9 mouse cellular contexts compared by ENCODE assay signal in the genomic region with DNA sequence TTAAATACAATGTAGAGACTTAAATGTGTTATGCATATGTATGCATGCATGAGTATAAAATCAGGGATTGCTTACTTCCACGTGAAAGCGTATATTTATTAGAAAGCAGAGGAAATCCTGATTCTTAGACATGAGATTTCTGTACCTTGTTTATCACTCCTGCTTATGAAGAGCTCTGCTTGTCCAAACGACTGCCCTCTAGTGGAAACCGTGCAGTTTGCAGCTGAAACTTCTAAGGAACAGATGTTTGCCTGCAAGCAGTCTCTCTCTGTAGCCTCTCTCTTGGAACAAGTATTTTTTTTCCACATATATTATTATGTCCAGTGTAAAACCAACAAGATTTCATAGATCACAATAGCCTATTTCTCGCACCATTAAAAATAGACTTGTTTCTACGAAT.
DNase-seq lines count a peak whose midpoint lies in the region; ATAC-seq and TF ChIP-seq lines count a peak whose summit lies in the region.
"Had no signal": no experiment of that assay in that cellular context is flagged by ENCODE, and none has a peak within 500 bp of the region (broad histone marks: within the 10 kb centered on the region; RNA-seq: fewer than 3 reads in every experiment).

No protein-coding gene starts in this region.

- H3K27ac ChIP-seq in liver, embryonic 12.5 days: no peak overlapping the region
- no peak overlapping the region for H3K27ac ChIP-seq in forebrain, embryonic 14.5 days (ENCODE audit: low read depth, low read length)
- H3K27ac ChIP-seq in limb, embryonic 14.5 days (replicated peaks; ENCODE audit: low read depth, low read length): no peak overlapping the region
- H3K27ac ChIP-seq: neural tube, embryonic 13.5 days had no signal

- H3K9ac ChIP-seq in liver, embryonic 12.5 days: no peak overlapping the region
- H3K9ac ChIP-seq in forebrain, embryonic 14.5 days (ENCODE audit: low read length): no peak overlapping the region
- H3K9ac ChIP-seq in limb, embryonic 14.5 days (ENCODE audit: low read depth, low read length, severe bottlenecking): no peak overlapping the region
- H3K9ac ChIP-seq: neural tube, embryonic 13.5 days had no signal

- H3K9me3 ChIP-seq in liver, embryonic 12.5 days (replicated peaks): no peaks in the 10 kb centered on the region
- H3K9me3 ChIP-seq in forebrain, embryonic 14.5 days (replicated peaks; ENCODE audit: control insufficient read depth, low read length): no peaks in the 10 kb centered on the region
- H3K9me3 ChIP-seq in limb, embryonic 14.5 days (ENCODE audit: control insufficient read depth, low read length): no peaks in the 10 kb centered on the region
- H3K9me3 ChIP-seq: neural tube, embryonic 13.5 days had no signal

- 18% methylated on average over 6 of the region's 6 CpGs for WGBS in liver, embryonic 12.5 days (ENCODE audit: insufficient replicate concordance)
- 23% methylated on average over 6 of the region's 6 CpGs for WGBS in forebrain, embryonic 14.5 days
- WGBS in limb, embryonic 14.5 days: 18% methylated on average over 6 of the region's 6 CpGs

- H3K4me2 ChIP-seq in liver, embryonic 12.5 days: no peak overlapping the region
- no peak overlapping the region for H3K4me2 ChIP-seq in forebrain, embryonic 14.5 days (ENCODE audit: low read length)
- H3K4me2 ChIP-seq in limb, embryonic 14.5 days (replicated peaks; ENCODE audit: low read depth, low read length, severe bottlenecking): no peak overlapping the region
- H3K4me2 ChIP-seq: neural tube, embryonic 13.5 days had no signal

- DNase-seq in liver: peak; percentile 62
- DNase-seq in forebrain, embryonic 14.5 days (ENCODE audit: low spot score): peak; percentile 92
- peak; percentile 3 for DNase-seq in induced T-regulatory cell, adult 2 months (ENCODE audit: low read depth)
- peak; percentile 82 for DNase-seq in limb, embryonic 14.5 days (ENCODE audit: low spot score)
- peak; percentile 58 for DNase-seq in ovary, postnatal 36 days (ENCODE audit: low spot score)

- H3K36me3 ChIP-seq in liver, embryonic 12.5 days: no peaks in the 10 kb centered on the region
- H3K36me3 ChIP-seq in forebrain, embryonic 14.5 days (ENCODE audit: control insufficient read depth, insufficient read depth, low read length): no peaks in the 10 kb centered on the region
- no peaks in the 10 kb centered on the region for H3K36me3 ChIP-seq in limb, embryonic 14.5 days (ENCODE audit: control insufficient read depth, insufficient read depth, low read length)
- H3K36me3 ChIP-seq: neural tube, embryonic 13.5 days had no signal

- H3K27me3 ChIP-seq in liver, embryonic 12.5 days (replicated peaks): no peaks in the 10 kb centered on the region
- H3K27me3 ChIP-seq in forebrain, embryonic 14.5 days (replicated peaks; ENCODE audit: control insufficient read depth, insufficient read depth, low read length): no peaks in the 10 kb centered on the region
- no peaks in the 10 kb centered on the region for H3K27me3 ChIP-seq in limb, embryonic 14.5 days (ENCODE audit: control insufficient read depth, insufficient read depth, low read length)
- H3K27me3 ChIP-seq: neural tube, embryonic 13.5 days had no signal

- H3K4me1 ChIP-seq in liver, embryonic 12.5 days: no peaks in the 10 kb centered on the region
- H3K4me1 ChIP-seq in forebrain, embryonic 14.5 days (ENCODE audit: control insufficient read depth, insufficient read depth, low read length): no peaks in the 10 kb centered on the region
- H3K4me1 ChIP-seq in limb, embryonic 14.5 days (ENCODE audit: control insufficient read depth, insufficient read depth, low read length): no peaks in the 10 kb centered on the region
- H3K4me1 ChIP-seq: neural tube, embryonic 13.5 days had no signal

- ATAC-seq in liver, embryonic 12.5 days: no peak
- ATAC-seq in cerebellum, adult (ENCODE audit: insufficient number of reproducible peaks, low FRiP score, low TSS enrichment): peak; percentile 78; the same call in 1 of the 2 replicates
- ATAC-seq in forebrain, embryonic 14.5 days: peak; percentile 82
- ATAC-seq in limb, embryonic 14.5 days (ENCODE audit: low FRiP score, low read depth): no peak
- no peak for ATAC-seq in erythroid progenitor cell, adult 5-6 weeks (replicated peaks; ENCODE audit: low FRiP score, poor library complexity, severe bottlenecking)

- H3K4me3 ChIP-seq in liver, embryonic 12.5 days: no peak overlapping the region
- no peak overlapping the region for H3K4me3 ChIP-seq in forebrain, embryonic 14.5 days (ENCODE audit: low read depth, low read length)
- H3K4me3 ChIP-seq in limb, embryonic 14.5 days (replicated peaks; ENCODE audit: low read length): no peak overlapping the region
- H3K4me3 ChIP-seq: neural tube, embryonic 13.5 days had no signal

- TF ChIP-seq POLR2A in limb, embryonic 14.5 days (IDR thresholded peaks at IDR 0.05; ENCODE audit: borderline replicate concordance, extremely low read depth, insufficient read depth, insufficient read length): no peak

Comparison
In these comparisons a context has a peak if more than half of its experiments do, and no peak if none do; other contexts are left out.
1. DNase-seq: peak in every context shown above with its lines; median percentile 92 in forebrain, embryonic 14.5 days; 82 in limb, embryonic 14.5 days; 62 in liver; 58 in ovary, postnatal 36 days; 3 in induced T-regulatory cell, adult 2 months.
2. ATAC-seq: peak in cerebellum, adult (single experiment) and forebrain, embryonic 14.5 days (single experiment); none in liver, embryonic 12.5 days (single experiment), limb, embryonic 14.5 days (single experiment) and erythroid progenitor cell, adult 5-6 weeks (single experiment).